Mouse (Mus musculus) frontal cortex, postnatal 14 days (tissue): ENCODE data around the gene Srgn.

Source experiments
- DNase-seq, 2 experiments: peaks; one replicate each; pipeline ENCODE4 v3.0.0; 2022; ENCODE audit warnings: low spot score in 2 of 2

Gene Srgn

GRCm38 (mm10) chr10:62527351-62527750, at the start of gene Srgn:
Gene Srgn, minus strand, starts transcription at chr10:62527451.
- DNase-seq = no peak

DNA sequence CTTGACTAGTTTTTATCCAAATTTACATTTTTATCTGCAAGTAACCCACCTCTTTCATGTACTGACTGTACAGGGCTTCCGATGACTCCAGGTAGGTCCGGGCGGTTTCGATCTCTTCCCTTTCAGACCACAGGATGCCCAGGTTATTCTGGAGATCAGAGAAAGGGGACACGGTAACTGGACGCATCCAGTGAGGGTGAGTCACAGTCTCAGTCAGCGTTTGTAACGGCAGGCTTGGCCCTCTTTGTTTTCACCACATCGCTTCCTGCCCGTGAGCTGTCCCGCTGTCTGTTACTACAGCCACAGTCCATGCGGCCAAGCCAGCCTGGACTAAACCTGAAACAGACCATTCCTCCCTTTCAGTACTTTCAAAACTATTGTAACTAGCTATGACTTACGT, 47.8 kb upstream of the Srgn start:
- DNase-seq = no peak

DNA sequence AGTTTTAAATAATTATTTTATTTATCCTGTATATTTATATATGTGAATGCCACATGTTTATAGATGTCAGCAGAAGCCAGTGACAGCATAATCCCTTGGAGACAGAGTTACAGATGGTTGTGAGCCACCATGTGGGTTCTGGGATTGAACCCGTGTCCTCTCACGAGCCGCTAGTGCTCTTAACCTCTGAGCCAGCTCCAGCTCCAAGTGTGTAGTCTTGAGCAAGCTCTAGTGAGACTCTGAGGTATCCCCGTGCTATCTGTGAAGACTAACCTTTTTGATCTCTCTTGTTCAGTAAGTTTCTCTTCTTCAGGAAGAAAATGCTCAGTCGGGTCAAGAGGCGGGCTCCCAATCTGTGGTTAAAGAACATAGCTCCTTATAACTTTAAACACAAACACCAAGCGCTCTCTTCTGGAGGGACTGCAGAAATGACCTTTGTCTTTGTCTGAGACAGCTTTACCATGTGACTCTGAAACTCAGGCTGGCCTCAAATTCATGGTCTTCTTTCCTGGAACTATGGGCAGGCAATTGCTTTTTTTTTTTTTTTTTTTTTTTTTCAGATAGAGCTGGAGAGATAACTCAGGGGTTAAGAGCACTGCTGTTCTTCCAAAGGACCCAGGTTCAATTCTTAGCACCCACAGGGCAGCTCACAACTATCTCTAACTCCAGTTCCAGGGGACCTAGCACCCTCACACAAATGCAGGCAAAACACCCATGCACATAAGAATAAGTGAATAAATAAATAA, 43.0 kb upstream of the Srgn start:
- no peak for DNase-seq

- DNase-seq = no peak
Measured at GRCm38 (mm10) chr10:62568861-62569260, 41.6 kb upstream of the Srgn start.

- no peak for DNase-seq
Measured at GRCm38 (mm10) chr10:62557736-62558135, 30.5 kb upstream of the Srgn start.

- DNase-seq = no peak
Measured at GRCm38 (mm10) chr10:62556558-62556901, 29.3 kb upstream of the Srgn start.

DNA sequence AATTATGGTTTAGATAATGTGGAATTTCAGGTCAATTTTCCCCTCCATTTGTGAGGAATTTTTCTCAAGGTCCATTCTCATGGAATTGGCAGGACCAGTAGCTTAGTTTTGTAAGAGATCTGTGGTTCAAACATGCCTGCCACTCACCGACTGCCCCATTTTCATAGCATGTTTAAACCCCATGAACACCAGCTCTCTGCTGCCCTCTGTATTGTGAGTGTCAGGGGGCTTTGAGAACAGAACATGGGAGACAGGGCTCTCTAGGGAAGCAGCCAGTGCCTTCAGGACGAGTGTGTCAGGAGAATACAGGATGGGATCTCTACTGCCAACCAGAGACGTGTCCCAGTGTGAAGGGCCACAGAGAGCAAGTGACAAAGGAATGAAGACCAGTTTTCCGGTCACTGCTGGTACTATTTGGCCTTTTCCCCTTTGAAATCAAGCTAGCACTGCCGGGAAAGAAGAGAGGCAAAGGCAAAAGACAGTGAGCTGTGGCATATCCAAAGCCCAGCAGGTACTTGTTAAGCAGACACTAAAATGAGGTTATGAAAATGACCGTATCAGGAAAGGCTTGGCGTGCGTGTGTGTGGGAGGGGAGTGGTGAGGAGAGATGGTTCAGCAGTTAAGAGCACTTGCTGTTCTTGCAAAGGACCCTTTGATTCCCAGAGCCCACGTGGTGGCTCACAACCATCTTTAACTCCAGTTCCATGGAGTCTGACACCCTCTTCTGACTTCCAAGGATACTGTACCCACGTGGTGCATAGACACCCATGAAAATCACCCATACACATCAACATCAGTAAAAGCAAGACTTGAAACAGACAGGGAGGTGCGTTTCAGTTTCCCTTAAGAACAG, 28.7 kb upstream of the Srgn start:
- no peak for DNase-seq

DNA sequence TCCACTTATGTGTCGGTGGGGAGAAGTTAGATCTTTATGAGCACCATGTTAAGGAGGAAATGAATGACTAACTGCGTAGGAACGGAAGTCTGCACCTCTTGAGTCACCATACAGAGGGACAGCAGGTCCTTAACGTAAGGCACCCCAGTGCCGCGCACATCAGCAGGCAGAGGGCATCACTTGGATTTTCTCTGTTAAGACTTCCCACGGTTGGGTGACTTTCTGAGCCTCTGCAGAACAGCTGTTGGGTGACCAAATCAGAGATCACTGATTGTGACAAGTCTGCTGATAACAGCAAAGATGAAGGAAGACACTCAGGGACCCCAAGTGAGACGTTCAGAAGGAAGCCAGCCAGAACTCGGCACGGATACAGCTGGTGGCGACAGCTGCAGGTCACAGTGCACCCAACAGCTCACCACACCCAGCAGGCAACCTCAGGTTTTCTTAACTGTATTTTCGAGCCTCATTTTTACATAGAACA, 26.4 kb upstream of the Srgn start:
- no peak for DNase-seq

DNA sequence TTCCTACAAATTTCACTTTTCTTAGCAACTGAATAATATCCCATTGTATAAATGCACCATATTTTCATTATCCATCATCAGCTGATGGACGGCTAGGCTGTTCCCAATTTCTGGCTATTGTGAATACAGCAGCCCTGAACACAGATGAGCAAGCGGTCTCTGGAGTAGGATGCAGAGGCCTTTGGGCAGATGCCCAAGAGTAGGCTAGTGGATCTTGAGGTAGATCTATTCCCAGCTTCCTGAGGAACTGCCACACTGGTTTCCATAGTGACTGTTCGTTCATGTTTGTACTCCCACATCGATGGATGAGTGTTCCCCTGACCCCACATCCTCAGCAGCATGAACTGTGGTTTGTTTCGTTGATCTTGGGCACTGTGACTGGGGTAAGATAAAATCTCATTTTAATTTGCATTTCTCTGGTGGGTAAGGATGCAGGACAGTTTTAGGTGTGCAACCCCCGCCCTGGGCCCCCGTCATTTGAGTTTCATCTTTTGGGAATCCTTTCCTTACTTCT, 23.6 kb upstream of the Srgn start:
- DNase-seq = no peak

GRCm38 (mm10) chr10:62549523-62550166, 22.4 kb upstream of the Srgn start:
- DNase-seq = peak; percentile 28 to 53

DNA sequence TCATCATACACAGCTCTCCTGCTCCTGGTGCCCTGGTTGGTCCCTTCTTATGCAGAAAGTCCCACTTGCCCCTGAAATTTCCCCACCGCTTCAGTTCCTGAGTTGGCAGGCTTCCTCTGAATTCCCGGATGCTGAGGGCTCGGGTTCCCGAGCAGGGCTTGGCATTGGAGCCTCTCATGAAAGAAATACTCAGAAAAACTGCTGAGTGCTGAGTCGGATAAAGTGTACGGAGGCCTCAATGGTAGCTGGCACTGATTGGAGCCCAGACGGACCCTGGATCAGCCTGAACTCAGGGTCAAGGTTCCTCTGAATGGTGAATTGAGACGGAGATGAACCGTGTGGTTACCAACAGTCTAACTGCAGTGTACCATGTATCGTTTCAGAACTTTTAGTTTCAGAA, 19.2 kb upstream of the Srgn start:
- no peak for DNase-seq

DNA sequence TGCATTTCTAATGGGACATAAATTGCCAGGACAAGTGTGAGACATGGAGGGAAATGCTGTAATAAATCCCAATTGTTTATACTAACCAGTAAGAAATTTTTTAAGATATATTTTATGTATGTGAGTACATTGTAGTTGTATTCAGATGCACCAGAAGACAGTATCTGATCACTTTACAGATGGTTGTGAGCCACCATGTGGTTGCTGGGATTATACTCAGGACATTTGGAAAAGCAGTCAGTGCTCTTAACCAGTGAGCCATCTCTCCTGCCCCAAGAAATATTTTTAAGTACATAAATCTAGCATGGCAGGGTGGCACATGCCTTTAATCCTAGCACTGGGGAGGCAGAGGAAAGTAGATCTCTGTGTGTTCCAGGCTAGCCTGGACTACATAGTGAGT, 18.5 kb upstream of the Srgn start:
- no peak for DNase-seq

GRCm38 (mm10) chr10:62544316-62544715, 17.1 kb upstream of the Srgn start:
- DNase-seq = no peak

- DNase-seq = no peak
Measured at GRCm38 (mm10) chr10:62543399-62543808, 16.2 kb upstream of the Srgn start.

GRCm38 (mm10) chr10:62542928-62543327, 15.7 kb upstream of the Srgn start:
- DNase-seq = no peak

- DNase-seq = no peak
Measured at GRCm38 (mm10) chr10:62542507-62542906, 15.3 kb upstream of the Srgn start.

GRCm38 (mm10) chr10:62541499-62541898, 14.2 kb upstream of the Srgn start:
- no peak for DNase-seq

DNA sequence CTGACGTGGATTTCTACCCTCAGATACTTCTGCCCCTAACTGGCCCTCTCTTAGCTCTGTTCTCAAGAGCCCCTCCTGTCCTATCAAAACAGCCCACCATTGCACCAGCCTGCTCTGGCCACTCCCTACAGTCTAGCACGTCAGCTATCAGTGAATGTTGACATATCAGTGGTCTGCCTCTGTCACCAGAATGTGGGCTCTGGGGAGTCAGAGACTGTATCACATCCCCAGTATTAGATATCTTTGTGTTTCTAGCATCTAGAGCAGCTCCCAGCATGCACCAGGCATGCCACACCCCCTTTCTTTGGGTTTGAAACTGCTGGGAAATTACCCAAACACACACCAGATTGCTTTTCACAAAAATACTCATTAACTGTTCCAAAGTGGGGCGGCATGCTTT, 13.5 kb upstream of the Srgn start:
- DNase-seq = no peak

DNA sequence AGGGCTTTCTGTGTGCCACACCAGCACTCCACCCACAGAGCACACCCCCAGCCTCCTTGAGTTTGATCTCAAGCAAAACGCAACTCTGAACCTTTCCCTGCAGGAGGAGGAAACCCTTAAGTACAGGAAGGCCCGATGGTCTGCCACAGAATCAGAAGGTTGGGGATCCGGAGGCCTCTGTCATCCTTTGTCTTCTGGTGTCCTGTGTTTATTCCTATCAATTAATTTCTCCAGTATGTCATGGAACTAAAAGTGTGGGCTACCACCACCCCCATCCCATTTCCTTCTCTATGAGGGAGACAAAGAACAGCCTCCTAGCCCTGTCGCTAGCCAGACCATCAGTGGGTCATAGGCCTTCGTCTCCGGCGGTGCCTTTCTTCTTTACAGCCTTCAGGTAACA, 7.3 kb upstream of the Srgn start:
- no peak for DNase-seq

DNA sequence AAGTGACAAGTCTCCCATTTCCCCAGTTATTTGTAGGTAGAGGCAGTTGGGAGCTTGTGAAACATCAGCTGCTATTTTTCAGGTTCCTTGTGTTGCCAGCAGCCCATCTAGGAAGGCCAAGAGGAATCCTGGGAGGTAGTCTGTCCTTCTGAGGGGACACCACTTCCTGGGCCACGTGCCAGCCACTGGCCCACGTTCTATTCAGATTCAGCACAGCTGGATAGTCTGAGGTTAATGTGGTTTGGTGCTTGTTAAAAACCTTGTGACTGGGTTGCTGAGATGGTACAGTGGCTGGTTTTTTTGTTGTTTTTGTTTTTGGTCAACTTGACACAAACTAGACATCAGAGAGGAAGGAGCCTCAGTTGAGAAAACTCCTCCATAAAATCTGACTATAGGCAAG, 5.6 kb upstream of the Srgn start:
- DNase-seq = no peak

DNA sequence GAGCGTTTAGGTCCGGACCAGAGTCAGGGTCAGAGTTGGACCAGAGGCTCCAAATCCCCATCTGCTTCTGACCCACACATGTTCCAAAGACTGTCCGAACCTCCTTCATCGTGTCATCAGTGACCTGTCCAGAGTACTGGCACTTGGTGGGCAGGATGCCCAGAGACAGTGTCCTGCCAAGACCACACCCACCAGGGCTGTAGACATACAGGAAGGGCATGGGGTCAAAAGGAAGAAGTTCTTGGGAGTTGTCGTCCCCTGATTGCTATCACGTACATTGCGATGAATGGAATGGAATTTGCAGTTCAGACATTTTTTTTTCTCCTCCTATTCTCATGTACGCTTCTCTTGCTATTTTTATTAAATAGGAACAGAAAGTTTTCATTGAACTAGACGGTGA, 2.9 kb upstream of the Srgn start:
- no peak for DNase-seq

- DNase-seq = no peak
Measured at GRCm38 (mm10) chr10:62522346-62522950, 4.8 kb downstream of the Srgn start.
